Mouse (Mus musculus) forebrain, embryonic 14.5 days (tissue): ENCODE results near the gene Bloc1s5. TPM values are rescaled to one million over a fixed set of nuclear protein-coding genes. Genes with fewer than 3 reads are reported as not detected.

Experiments
- ATAC-seq: fragments of 200-750 bp; cut with Nextera tagmentation; 2 replicates; pipeline ENCODE4 v1.8.0; 2017; ENCODE audit warnings: mild to moderate bottlenecking, moderate library complexity
- DNase-seq: peaks from one replicate; pipeline ENCODE4 v3.0.0-alpha.2; 2015; ENCODE audit warnings: low spot score
- H3K27ac ChIP-seq: fragments of 300-500 bp; sonication (generic); 2 replicates; pipeline ENCODE4 v1.5.1; 2014; ENCODE audit warnings: low read depth, mild to moderate bottlenecking, control low read depth, low read length, moderate library complexity
- H3K27me3 ChIP-seq: fragments of 300-500 bp; sonication (generic); replicated peaks from 2 replicates; pipeline ENCODE4 v1.6.1; 2014; ENCODE audit warnings: low read length, control low read depth, mixed read lengths; ENCODE audit not compliant: control insufficient read depth, insufficient read depth
- H3K36me3 ChIP-seq: fragments of 300-500 bp; sonication (generic); 2 replicates; pipeline ENCODE4 v1.6.1; 2014; ENCODE audit warnings: low read length, control low read depth; ENCODE audit not compliant: control insufficient read depth, insufficient read depth
- H3K4me1 ChIP-seq: fragments of 300-500 bp; sonication (generic); 2 replicates; pipeline ENCODE4 v1.6.1; 2014; ENCODE audit warnings: antibody characterized with exemption, low read length, control low read depth; ENCODE audit not compliant: control insufficient read depth, insufficient read depth
- H3K4me2 ChIP-seq: fragments of 300-500 bp; sonication (generic); 2 replicates; pipeline ENCODE4 v1.6.1; 2014; ENCODE audit warnings: mild to moderate bottlenecking, control low read depth, low read length
- H3K4me3 ChIP-seq: fragments of 300-500 bp; sonication (generic); 2 replicates; pipeline ENCODE4 v1.5.1; 2014; ENCODE audit warnings: low read depth, low read length, control low read depth
- H3K9ac ChIP-seq: fragments of 300-500 bp; sonication (generic); 2 replicates; pipeline ENCODE4 v1.6.1; 2014; ENCODE audit warnings: mild to moderate bottlenecking, low read length, control low read depth, moderate library complexity
- H3K9me3 ChIP-seq: fragments of 300-500 bp; sonication (generic); replicated peaks from 2 replicates; pipeline ENCODE4 v1.6.1; 2016; ENCODE audit warnings: low read length, control low read depth, mixed read lengths; ENCODE audit not compliant: control insufficient read depth
- WGBS: fragments of 180-500 bp; shearing (Covaris S2); extraction: QIAGEN DNeasy Blood & Tissue Kit; methylation state at CpG from one replicate; pipeline ENCODE4 v1.1.7; 2014; 5-methylcytosine and 5-hydroxymethylcytosine counted together
- polyA plus RNA-seq: library from polyadenylated mRNA; unstranded; fragments of >200 nt; fragmentation: Nextera tagmentation; extraction: Ambion mirVana; gene quantifications from 2 replicates; pipeline ENCODE4 v1.2.1, GENCODE M21; 2014

The Bloc1s5 gene
- polyA plus RNA-seq, 1 experiment from 2014 or later = 21.6 TPM

GRCm38 (mm10) chr13:38565245-38565644 is 69.7 kb downstream of the Bloc1s5 start:
- H3K9me3 ChIP-seq = no peaks in the 10 kb centered on the region
- WGBS = 68% methylated on average over 4 of the region's 4 CpGs
- no peaks in the 10 kb centered on the region for H3K27me3 ChIP-seq
- ATAC-seq (no peak), DNase-seq (no peak)
- H3K9ac ChIP-seq = no peak overlapping the region
- H3K27ac ChIP-seq = no peak overlapping the region
- H3K4me3 ChIP-seq = no peak overlapping the region
- H3K36me3 ChIP-seq = no peaks in the 10 kb centered on the region
- H3K4me2 ChIP-seq = no peak overlapping the region
- no peaks in the 10 kb centered on the region; the same call in 1 of the 2 replicates for H3K4me1 ChIP-seq

- Histone ChIP-seq H3K36me3 (no peaks in the 10 kb centered on the region), H3K27me3 (no peaks in the 10 kb centered on the region), H3K4me1 (no peaks in the 10 kb centered on the region), H3K9ac (no peak overlapping the region), H3K4me3 (no peak overlapping the region), H3K27ac (no peak overlapping the region), H3K4me2 (no peak overlapping the region), H3K9me3 (no peaks in the 10 kb centered on the region)
- WGBS = 94% methylated on average over 11 of the region's 11 CpGs
- no peak for DNase-seq
- ATAC-seq = no peak
Measured at GRCm38 (mm10) chr13:38554611-38555010, 80.3 kb downstream of the Bloc1s5 start.

- no peak overlapping the region for H3K9ac ChIP-seq
- no peak for ATAC-seq
Measured at GRCm38 (mm10) chr13:38554210-38554609, 80.7 kb downstream of the Bloc1s5 start.

GRCm38 (mm10) chr13:38548681-38549080 is 86.2 kb downstream of the Bloc1s5 start:
- ATAC-seq (no peak), DNase-seq (no peak)
- no peak overlapping the region for H3K4me3 ChIP-seq
- no peak overlapping the region for H3K27ac ChIP-seq
- no peaks in the 10 kb centered on the region for H3K9me3 ChIP-seq
- H3K27me3 ChIP-seq = no peaks in the 10 kb centered on the region
- no peaks in the 10 kb centered on the region for H3K4me1 ChIP-seq
- H3K9ac ChIP-seq = no peak overlapping the region
- H3K4me2 ChIP-seq = no peak overlapping the region
- WGBS = 85% methylated on average over 5 of the region's 5 CpGs
- H3K36me3 ChIP-seq = no peaks in the 10 kb centered on the region

More at GRCm38 (mm10) chr13:38554210-38554609, 80.7 kb downstream of the Bloc1s5 start:
- DNase-seq = no peak
- no peaks in the 10 kb centered on the region for H3K27me3 ChIP-seq
- H3K4me2 ChIP-seq = no peak overlapping the region
- no peaks in the 10 kb centered on the region for H3K9me3 ChIP-seq
- H3K36me3 ChIP-seq = no peaks in the 10 kb centered on the region
- WGBS = 84% methylated on average over 3 of the region's 3 CpGs
- H3K27ac ChIP-seq = no peak overlapping the region
- no peaks in the 10 kb centered on the region for H3K4me1 ChIP-seq
- H3K4me3 ChIP-seq = no peak overlapping the region

DNA sequence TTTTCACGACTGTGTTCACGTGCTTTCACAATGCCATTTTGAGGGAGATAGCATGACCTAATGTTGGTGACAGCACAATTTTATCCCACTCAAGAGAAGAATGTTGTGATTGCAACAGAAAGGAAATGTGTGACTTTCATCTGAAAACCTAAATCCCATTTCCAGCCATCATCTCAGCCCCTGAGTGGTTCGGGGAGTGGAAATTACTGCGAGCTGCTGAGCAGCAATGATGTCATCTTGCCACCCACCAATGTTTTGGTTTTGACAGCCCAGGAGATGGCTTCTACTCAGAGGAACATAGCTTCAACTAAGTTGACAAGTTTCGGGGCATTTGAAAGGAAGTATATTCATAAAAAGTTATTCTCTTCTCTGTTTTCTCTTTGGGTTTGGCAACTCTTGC is 87.2 kb downstream of the Bloc1s5 start:
- H3K27ac ChIP-seq = no peak overlapping the region

DNA sequence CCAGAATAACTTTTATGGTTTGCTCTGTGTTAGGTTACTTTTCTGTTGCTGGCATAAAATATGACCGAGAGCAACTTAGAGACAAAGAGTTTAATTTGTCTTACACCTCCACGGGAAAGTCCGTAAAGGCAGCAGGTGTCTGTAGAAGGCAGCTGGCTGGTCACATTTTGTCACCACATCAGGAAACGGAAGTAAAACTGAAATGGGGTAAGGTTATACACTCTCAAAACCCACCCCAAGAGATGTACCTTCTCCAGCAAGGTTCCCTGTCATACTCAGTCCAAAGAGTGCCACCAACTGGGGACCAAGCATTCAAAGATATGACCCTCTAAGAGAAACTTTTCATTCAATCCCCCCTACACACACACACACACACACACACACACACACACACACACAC is 88.2 kb downstream of the Bloc1s5 start:
- Histone ChIP-seq H3K27me3 (no peaks in the 10 kb centered on the region), H3K4me1 (no peaks in the 10 kb centered on the region), H3K9me3 (no peaks in the 10 kb centered on the region), H3K4me2 (no peak overlapping the region), H3K4me3 (no peak overlapping the region), H3K9ac (no peak overlapping the region), H3K27ac (no peak overlapping the region), H3K36me3 (no peaks in the 10 kb centered on the region)
- ATAC-seq (no peak), DNase-seq (no peak)
- 84% methylated on average over 4 of the region's 4 CpGs for whole genome bisulfite sequencing

More for the DNA sequence above, 87.2 kb downstream of the Bloc1s5 start:
- 83% methylated on average over 5 of the region's 5 CpGs for WGBS
- DNase-seq = no peak
- H3K27me3 ChIP-seq = no peaks in the 10 kb centered on the region
- no peaks in the 10 kb centered on the region for H3K9me3 ChIP-seq
- no peaks in the 10 kb centered on the region for H3K4me1 ChIP-seq
- no peak for ATAC-seq
- H3K4me3 ChIP-seq = no peak overlapping the region
- no peak overlapping the region for H3K9ac ChIP-seq
- H3K36me3 ChIP-seq = no peaks in the 10 kb centered on the region
- H3K4me2 ChIP-seq = no peak overlapping the region

GRCm38 (mm10) chr13:38545460-38545859 is 89.4 kb downstream of the Bloc1s5 start:
- no peak for ATAC-seq
- 74% methylated on average over 3 of the region's 3 CpGs for WGBS
- Histone ChIP-seq H3K27ac (no peak overlapping the region), H3K9ac (no peak overlapping the region), H3K27me3 (no peaks in the 10 kb centered on the region), H3K4me3 (no peak overlapping the region), H3K4me2 (no peak overlapping the region), H3K36me3 (no peaks in the 10 kb centered on the region), H3K4me1 (no peaks in the 10 kb centered on the region), H3K9me3 (no peaks in the 10 kb centered on the region)
- no peak for DNase-seq

GRCm38 (mm10) chr13:38544769-38545445 is 90.0 kb downstream of the Bloc1s5 start:
- no peaks in the 10 kb centered on the region for H3K36me3 ChIP-seq
- H3K27ac ChIP-seq = no peak overlapping the region
- no peaks in the 10 kb centered on the region for H3K27me3 ChIP-seq
- no peak for ATAC-seq
- no peak overlapping the region for H3K9ac ChIP-seq
- no peak for DNase-seq
- H3K4me1 ChIP-seq = no peaks in the 10 kb centered on the region
- 88% methylated on average over 8 of the region's 8 CpGs for WGBS
- no peak overlapping the region for H3K4me2 ChIP-seq
- no peak overlapping the region for H3K4me3 ChIP-seq
- H3K9me3 ChIP-seq = no peaks in the 10 kb centered on the region

DNA sequence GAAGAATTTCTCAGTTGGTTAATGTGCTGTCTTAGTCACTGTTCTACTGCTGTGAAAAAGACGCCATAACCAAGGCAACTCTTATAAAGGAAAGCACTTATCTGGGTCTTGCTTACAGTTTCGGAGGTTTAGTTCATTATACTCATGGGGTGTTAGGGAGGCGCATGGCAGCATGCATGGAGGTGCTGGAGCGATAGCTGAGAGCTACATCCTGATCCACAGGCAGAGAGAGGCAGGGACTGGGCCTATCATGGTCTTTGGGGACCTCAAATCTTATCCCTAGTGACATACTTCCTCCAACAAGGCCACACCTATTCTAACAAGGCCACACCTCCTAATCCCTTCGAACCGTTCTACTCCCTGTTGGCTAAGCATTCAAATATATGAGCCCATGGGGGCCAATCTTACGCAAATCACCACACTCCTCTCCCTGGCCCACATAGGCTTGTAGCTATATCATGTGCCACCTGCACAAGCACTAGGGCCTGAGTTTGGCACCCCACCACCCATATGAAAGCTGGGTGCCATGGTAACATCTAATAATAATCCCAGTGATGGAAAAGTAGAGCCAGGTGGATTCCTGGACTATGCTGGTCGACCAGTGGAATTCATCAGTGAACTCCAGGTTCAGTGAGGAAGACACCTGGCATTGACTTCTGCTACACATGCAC is 91.3 kb downstream of the Bloc1s5 start:
- H3K9ac ChIP-seq = no peak overlapping the region
- no peak overlapping the region for H3K4me2 ChIP-seq
- no peak for ATAC-seq
- DNase-seq = no peak
- no peak overlapping the region for H3K4me3 ChIP-seq
- no peak overlapping the region for H3K27ac ChIP-seq
- no peaks in the 10 kb centered on the region for H3K4me1 ChIP-seq
- H3K9me3 ChIP-seq = no peaks in the 10 kb centered on the region
- no peaks in the 10 kb centered on the region for H3K36me3 ChIP-seq
- 60% methylated on average over 8 of the region's 8 CpGs for WGBS
- no peaks in the 10 kb centered on the region for H3K27me3 ChIP-seq
